Mouse (Mus musculus): Measurements from ENCODE around the gene Palld.

DNA sequence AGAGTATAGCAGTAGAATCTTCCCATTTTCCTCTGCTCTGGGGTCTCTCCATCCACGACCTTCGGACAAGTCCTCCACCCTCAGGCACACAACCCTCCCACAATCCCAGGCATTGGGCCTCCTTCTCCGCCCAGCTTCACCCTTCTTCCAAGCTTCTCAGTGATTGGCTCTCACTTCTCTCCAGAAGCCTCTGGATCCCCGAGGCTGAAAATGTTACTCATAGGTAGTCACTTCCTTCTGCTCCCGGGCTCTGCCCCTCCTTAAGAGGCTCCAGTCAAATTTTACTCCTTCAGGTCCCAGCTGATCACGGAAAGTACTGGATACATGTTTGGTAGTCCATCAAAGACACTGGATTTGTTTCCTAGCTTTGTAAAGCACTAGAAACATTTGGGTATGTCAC lies 323.7 kb downstream of the Palld start:
- TF ChIP-seq TAL1 (IDR thresholded peaks at IDR 0.05; ENCODE audit: low read length) (no peak), GATA1 (IDR thresholded peaks at IDR 0.05; ENCODE audit: low read length) (no peak)
